Mouse (Mus musculus) ES-E14 (cell line): Measurements from ENCODE around the gene Lsg1.

ENCODE experiments used
- CHD2 ChIP-seq: IDR thresholded peaks from 2 replicates; pipeline ENCODE4 v1.6.1; 2014; ENCODE audit warnings: mild to moderate bottlenecking, low read depth, low read length, inconsistent platforms
- HCFC1 ChIP-seq: IDR thresholded peaks from 2 replicates; pipeline ENCODE4 v1.6.1; 2012; ENCODE audit warnings: low read length, inconsistent platforms, borderline replicate concordance; ENCODE audit not compliant: insufficient read depth
- MAFK ChIP-seq: IDR thresholded peaks from 2 replicates; pipeline ENCODE4 v1.6.1; 2014; ENCODE audit warnings: mild to moderate bottlenecking, low read depth, low read length, inconsistent platforms; ENCODE audit not compliant: insufficient read depth
- ZC3H11A ChIP-seq: IDR thresholded peaks from 2 replicates; pipeline ENCODE4 v1.6.1; 2012; ENCODE audit warnings: low read depth, mild to moderate bottlenecking, inconsistent platforms, low read length, borderline replicate concordance
- ZNF384 ChIP-seq: IDR thresholded peaks from 2 replicates; pipeline ENCODE4 v1.6.1; 2012; ENCODE audit warnings: low read depth, low read length, inconsistent platforms

DNA sequence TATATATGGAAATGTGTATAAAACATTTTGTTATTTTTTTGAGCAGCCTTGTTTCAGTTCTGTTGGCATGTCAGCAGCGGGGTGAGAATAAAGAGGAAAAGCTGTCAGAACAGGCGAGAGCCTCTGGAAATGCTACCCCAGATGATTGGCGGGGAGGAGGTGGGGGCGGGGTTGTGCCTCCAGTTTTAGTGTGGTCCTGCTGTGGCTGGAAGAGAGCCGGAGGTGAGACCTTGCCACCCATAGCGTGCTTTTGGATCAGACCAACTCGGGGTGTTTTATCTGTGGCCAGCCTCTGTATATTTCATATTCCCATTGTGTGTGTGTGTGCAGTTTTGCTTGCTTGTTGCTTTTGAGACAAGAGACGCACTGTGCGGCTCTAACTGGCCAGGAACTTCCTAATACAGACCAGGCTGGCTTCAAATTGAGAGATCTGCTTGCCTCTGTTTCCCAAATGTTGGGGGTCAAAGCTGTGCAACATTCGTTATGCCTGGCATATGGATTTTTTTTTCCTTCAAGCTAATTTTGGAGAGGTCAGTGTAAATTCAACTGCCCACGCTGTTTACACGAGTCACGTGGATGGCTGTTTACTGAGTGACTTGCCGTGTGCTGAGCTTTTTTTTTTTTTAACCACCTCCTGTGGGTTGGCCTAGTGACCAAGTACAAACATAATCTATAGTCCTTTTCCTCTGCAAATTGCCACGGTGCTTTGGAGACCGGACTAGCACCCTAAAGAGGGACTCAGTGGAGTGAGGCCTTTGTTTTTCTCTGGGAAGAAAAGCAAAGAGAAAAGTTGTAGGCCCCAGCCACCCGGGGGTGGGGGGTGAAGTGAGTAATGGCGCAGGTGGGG lies 15.5 kb upstream of the Lsg1 start:
- TF ChIP-seq ZNF384, result peak; percentile 56; the same call in 1 of the 2 replicates
- TF ChIP-seq ZC3H11A, result no peak
- no peak for TF ChIP-seq MAFK
- no peak for TF ChIP-seq CHD2
- TF ChIP-seq HCFC1, result no peak
